Mouse (Mus musculus): ENCODE results near the gene Cwc25. TPM values are rescaled to one million over a fixed set of nuclear protein-coding genes. Genes with fewer than 3 reads are reported as not detected.

Cwc25 gene
- total and polyA plus RNA-seq, 3 experiments = 20.8 to 27.4 (median 23.2) TPM

DNA sequence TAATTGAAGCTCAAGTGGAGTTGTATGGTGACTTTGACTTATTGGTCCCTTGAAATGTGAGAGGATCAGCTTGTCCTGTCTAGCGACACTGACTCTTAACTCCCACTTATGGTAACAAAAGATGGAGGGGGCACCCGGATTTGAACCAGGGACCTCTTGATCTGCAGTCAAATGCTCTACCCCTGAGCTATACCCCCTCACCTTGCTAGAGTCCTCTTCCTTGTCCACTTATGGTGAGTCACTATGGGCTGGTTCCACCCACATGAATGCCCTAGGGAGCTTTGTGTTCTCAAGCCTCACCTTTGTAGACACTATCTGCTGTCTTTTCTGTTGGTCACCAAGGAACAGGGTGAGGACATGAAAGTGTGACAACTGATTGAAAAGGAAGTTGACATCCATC, 3.3 kb upstream of the Cwc25 start:
- TF ChIP-seq GATA1 (IDR thresholded peaks at IDR 0.05; ENCODE audit: borderline replicate concordance, low read length) (no peak), GATA2 (IDR thresholded peaks at IDR 0.05; ENCODE audit: borderline replicate concordance, low read depth, low read length) (no peak), POLR2AphosphoS5 (IDR thresholded peaks at IDR 0.05; ENCODE audit: insufficient replicate concordance, low read depth, low read length) (no peak), TAL1 (conservative IDR thresholded peaks at IDR 0.05; ENCODE audit: low read depth, low read length) (no peak), CTCF (IDR thresholded peaks at IDR 0.05; ENCODE audit: low read depth, low read length) (no peak)
- Histone ChIP-seq H3K4me3 (ENCODE audit: low read depth, low read length) (no peak overlapping the region), H3K4me1 (ENCODE audit: insufficient read depth, low read depth, low read length) (peaks cover 14% of the 10 kb centered on the region), H3K27me3 (ENCODE audit: insufficient read depth, low read length) (peaks cover 5% of the 10 kb centered on the region; the same call in 1 of the 2 replicates), H3K36me3 (replicated peaks) (peaks cover 6% of the 10 kb centered on the region), H3K9me3 (replicated peaks) (no peaks in the 10 kb centered on the region)
- ATAC-seq (ENCODE audit: extremely low read depth, insufficient number of reproducible peaks, low FRiP score, poor library complexity, severe bottlenecking) = no peak
- no peak for DNase-seq (ENCODE audit: low spot score)

DNA sequence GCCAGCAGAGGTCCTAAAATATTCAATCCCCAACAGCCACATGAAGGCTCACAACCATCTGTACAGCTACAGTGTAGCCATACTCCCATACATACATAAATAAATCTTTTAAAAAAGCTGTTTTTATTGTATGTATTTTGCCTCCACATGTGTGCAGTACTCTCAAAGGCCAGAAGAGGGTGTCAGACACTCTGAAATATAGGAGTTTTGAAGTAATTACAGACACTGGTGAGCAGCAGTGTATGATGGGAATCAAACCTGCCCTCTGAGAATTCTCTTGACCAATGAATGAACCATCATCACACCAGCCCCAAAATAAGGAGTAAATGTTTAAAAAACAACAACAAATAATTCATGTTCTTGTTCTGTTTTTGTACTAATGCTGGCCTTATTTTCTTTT, 4.7 kb downstream of the Cwc25 start:
- Histone ChIP-seq H3K9me3 (replicated peaks) (peaks cover 2% of the 10 kb centered on the region; the same call in 1 of the 2 replicates), H3K4me3 (ENCODE audit: low read depth, low read length) (no peak overlapping the region), H3K27me3 (ENCODE audit: insufficient read depth, low read length) (no peaks in the 10 kb centered on the region), H3K4me1 (ENCODE audit: insufficient read depth, low read depth, low read length) (peaks cover 19% of the 10 kb centered on the region), H3K36me3 (replicated peaks) (peaks cover 83% of the 10 kb centered on the region)
- no peak for TF ChIP-seq GATA2 (IDR thresholded peaks at IDR 0.05; ENCODE audit: borderline replicate concordance, low read depth, low read length)
- no peak for TF ChIP-seq CTCF (IDR thresholded peaks at IDR 0.05; ENCODE audit: low read depth, low read length)
- TF ChIP-seq POLR2AphosphoS5 (IDR thresholded peaks at IDR 0.05; ENCODE audit: insufficient replicate concordance, low read depth, low read length) = no peak
- no peak for TF ChIP-seq GATA1 (IDR thresholded peaks at IDR 0.05; ENCODE audit: borderline replicate concordance, low read length)
- no peak for TF ChIP-seq TAL1 (conservative IDR thresholded peaks at IDR 0.05; ENCODE audit: low read depth, low read length)
- ATAC-seq (ENCODE audit: extremely low read depth, insufficient number of reproducible peaks, low FRiP score, poor library complexity, severe bottlenecking) (no peak), DNase-seq (ENCODE audit: low spot score) (no peak)

DNA sequence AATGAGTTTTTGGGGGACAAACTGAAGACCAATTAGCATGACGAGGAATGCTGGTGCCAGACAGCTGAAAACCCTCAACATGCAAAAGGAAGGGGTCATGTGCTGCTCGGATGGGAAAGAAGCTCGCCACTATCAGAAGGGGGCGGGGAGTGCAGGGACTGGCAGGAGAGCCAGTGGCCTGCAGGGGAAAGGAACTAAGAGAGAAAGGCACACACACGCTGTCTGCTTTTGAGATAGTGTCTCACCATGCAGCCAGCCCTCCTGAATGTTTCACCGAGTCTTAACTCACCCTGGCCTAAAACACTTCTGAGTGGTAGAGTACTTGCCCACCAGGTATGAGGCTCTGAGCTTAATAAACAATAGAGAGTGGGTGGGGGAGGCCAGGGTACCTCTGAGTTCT, 7.4 kb downstream of the Cwc25 start:
- Histone ChIP-seq H3K27me3 (ENCODE audit: insufficient read depth, low read length) (no peaks in the 10 kb centered on the region), H3K4me1 (ENCODE audit: insufficient read depth, low read depth, low read length) (peaks cover 9% of the 10 kb centered on the region), H3K9me3 (replicated peaks) (peaks cover 2% of the 10 kb centered on the region; the same call in 1 of the 2 replicates), H3K4me3 (ENCODE audit: low read depth, low read length) (no peak overlapping the region), H3K36me3 (replicated peaks) (peaks cover 93% of the 10 kb centered on the region)
- ATAC-seq (ENCODE audit: extremely low read depth, insufficient number of reproducible peaks, low FRiP score, poor library complexity, severe bottlenecking) (no peak), DNase-seq (ENCODE audit: low spot score) (no peak)
- TF ChIP-seq GATA2 (IDR thresholded peaks at IDR 0.05; ENCODE audit: borderline replicate concordance, low read depth, low read length) = no peak
- TF ChIP-seq TAL1 (conservative IDR thresholded peaks at IDR 0.05; ENCODE audit: low read depth, low read length) = no peak
- no peak for TF ChIP-seq GATA1 (IDR thresholded peaks at IDR 0.05; ENCODE audit: borderline replicate concordance, low read length)
- TF ChIP-seq CTCF (IDR thresholded peaks at IDR 0.05; ENCODE audit: low read depth, low read length) = no peak
- TF ChIP-seq POLR2AphosphoS5 (IDR thresholded peaks at IDR 0.05; ENCODE audit: insufficient replicate concordance, low read depth, low read length) = no peak

DNA sequence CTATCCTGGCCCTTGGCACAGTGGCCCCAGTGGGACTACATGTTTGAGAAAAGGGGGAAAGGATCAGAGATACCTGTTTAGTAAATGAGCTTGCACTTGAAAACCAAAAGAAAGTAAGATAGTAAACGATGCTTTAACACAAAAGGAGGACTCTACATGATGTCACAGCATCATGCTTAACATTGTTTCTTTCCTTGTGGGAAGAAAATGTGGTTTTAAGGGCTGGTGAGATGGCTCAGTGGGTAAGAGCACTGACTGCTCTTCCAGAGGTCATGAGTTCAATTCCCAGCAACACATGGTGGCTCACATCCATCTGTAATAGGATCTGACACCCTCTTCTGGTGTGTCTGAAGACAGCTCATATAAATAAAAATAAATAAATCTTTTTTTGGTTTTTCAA, 8.2 kb downstream of the Cwc25 start:
- Histone ChIP-seq H3K4me3 (ENCODE audit: low read depth, low read length) (no peak overlapping the region), H3K9me3 (replicated peaks) (peaks cover 2% of the 10 kb centered on the region; the same call in 1 of the 2 replicates), H3K4me1 (ENCODE audit: insufficient read depth, low read depth, low read length) (peaks cover 8% of the 10 kb centered on the region), H3K36me3 (replicated peaks) (peaks cover 94% of the 10 kb centered on the region), H3K27me3 (ENCODE audit: insufficient read depth, low read length) (no peaks in the 10 kb centered on the region; the same call in 1 of the 2 replicates)
- no peak for DNase-seq (ENCODE audit: low spot score)
- no peak for TF ChIP-seq POLR2AphosphoS5 (IDR thresholded peaks at IDR 0.05; ENCODE audit: insufficient replicate concordance, low read depth, low read length)
- no peak for TF ChIP-seq GATA2 (IDR thresholded peaks at IDR 0.05; ENCODE audit: borderline replicate concordance, low read depth, low read length)
- TF ChIP-seq CTCF (IDR thresholded peaks at IDR 0.05; ENCODE audit: low read depth, low read length) = no peak
- TF ChIP-seq TAL1 (conservative IDR thresholded peaks at IDR 0.05; ENCODE audit: low read depth, low read length) = no peak
- no peak for TF ChIP-seq GATA1 (IDR thresholded peaks at IDR 0.05; ENCODE audit: borderline replicate concordance, low read length)
- ATAC-seq (ENCODE audit: extremely low read depth, insufficient number of reproducible peaks, low FRiP score, poor library complexity, severe bottlenecking) = no peak

DNA sequence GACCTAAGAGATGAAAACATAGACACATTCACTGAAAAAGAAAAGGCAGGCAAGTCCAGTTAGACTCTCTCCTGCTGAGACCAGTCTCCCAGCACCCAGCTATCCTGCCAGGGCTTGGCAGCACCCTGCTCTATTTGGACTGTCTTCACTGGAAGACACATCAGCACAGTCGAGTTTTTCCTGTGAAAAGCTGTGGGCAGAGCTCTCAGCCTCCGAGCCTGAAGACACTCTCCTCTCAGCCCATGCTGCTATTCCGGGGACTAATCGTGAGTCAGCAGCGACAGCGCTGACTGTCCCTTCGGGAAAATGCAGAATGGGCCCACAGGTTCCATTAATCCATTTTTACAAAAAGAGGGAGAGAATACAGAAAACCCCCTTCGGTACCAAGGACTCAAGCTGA, 13.1 kb downstream of the Cwc25 start:
- ATAC-seq (ENCODE audit: extremely low read depth, insufficient number of reproducible peaks, low FRiP score, poor library complexity, severe bottlenecking) (no peak), DNase-seq (ENCODE audit: low spot score) (no peak)
- H3K27me3 ChIP-seq (ENCODE audit: insufficient read depth, low read length) = no peaks in the 10 kb centered on the region; the same call in 1 of the 2 replicates
- H3K4me1 ChIP-seq (ENCODE audit: insufficient read depth, low read depth, low read length) = peaks cover 8% of the 10 kb centered on the region
- H3K9me3 ChIP-seq (replicated peaks) = peaks cover 5% of the 10 kb centered on the region
- no peak overlapping the region for H3K4me3 ChIP-seq (ENCODE audit: low read depth, low read length)
- TF ChIP-seq POLR2AphosphoS5 (IDR thresholded peaks at IDR 0.05; ENCODE audit: insufficient replicate concordance, low read depth, low read length) = no peak
- TF ChIP-seq TAL1 (conservative IDR thresholded peaks at IDR 0.05; ENCODE audit: low read depth, low read length) = no peak
- TF ChIP-seq GATA2 (IDR thresholded peaks at IDR 0.05; ENCODE audit: borderline replicate concordance, low read depth, low read length) = no peak
- no peak for TF ChIP-seq GATA1 (IDR thresholded peaks at IDR 0.05; ENCODE audit: borderline replicate concordance, low read length)
- no peak for TF ChIP-seq CTCF (IDR thresholded peaks at IDR 0.05; ENCODE audit: low read depth, low read length)
- H3K36me3 ChIP-seq (replicated peaks) = peaks cover 94% of the 10 kb centered on the region

DNA sequence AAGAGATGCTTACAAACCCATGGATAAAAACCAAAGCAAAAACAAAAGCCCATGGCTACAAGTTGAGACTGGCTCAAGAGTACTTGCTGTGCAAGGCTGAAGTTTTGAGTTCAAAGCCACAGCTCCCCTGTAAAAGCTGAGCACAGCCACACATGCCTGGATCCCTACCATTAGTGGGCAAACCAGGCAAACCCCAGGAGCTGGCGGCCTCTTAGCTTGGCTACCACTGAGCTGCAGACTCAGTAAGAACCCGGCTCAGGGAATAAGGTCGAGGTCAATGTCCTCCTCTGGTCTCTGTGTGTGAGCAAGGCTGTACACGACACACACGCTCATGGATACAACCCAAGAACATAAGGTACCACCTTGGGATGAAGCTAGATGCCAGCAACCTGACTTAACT, 17.9 kb downstream of the Cwc25 start:
- Histone ChIP-seq H3K27me3 (ENCODE audit: insufficient read depth, low read length) (no peaks in the 10 kb centered on the region; the same call in 1 of the 2 replicates), H3K9me3 (replicated peaks) (peaks cover 5% of the 10 kb centered on the region), H3K36me3 (replicated peaks) (peaks cover 74% of the 10 kb centered on the region), H3K4me1 (ENCODE audit: insufficient read depth, low read depth, low read length) (peaks cover 19% of the 10 kb centered on the region), H3K4me3 (ENCODE audit: low read depth, low read length) (no peak overlapping the region)
- DNase-seq (ENCODE audit: low spot score) (no peak), ATAC-seq (ENCODE audit: extremely low read depth, insufficient number of reproducible peaks, low FRiP score, poor library complexity, severe bottlenecking) (no peak)
- TF ChIP-seq POLR2AphosphoS5 (IDR thresholded peaks at IDR 0.05; ENCODE audit: insufficient replicate concordance, low read depth, low read length) (no peak), GATA2 (IDR thresholded peaks at IDR 0.05; ENCODE audit: borderline replicate concordance, low read depth, low read length) (no peak), TAL1 (conservative IDR thresholded peaks at IDR 0.05; ENCODE audit: low read depth, low read length) (no peak), CTCF (IDR thresholded peaks at IDR 0.05; ENCODE audit: low read depth, low read length) (no peak), GATA1 (IDR thresholded peaks at IDR 0.05; ENCODE audit: borderline replicate concordance, low read length) (no peak)
